Mouse (Mus musculus) inflammation-experienced regulatory T-cells, adult 6 months (primary cell): ENCODE measurements at regions not wholly inside any gene's neighbourhood (a gene's known extent, or its start where the extent isn't known, plus 50 kb on each side); places are given as distances from the start of the nearest gene placed in this dataset.

ENCODE experiments used
- ATAC-seq: one replicate; pipeline ENCODE4 v1.8.0; 2017

- no peak for ATAC-seq
Measured at GRCm38 (mm10) chr9:94239479-94240241, 298.2 kb downstream of the 1190002N15Rik start.

GRCm38 (mm10) chr9:94238565-94238964 lies 299.3 kb downstream of the 1190002N15Rik start:
- ATAC-seq: no peak

- no peak for ATAC-seq
Measured at GRCm38 (mm10) chr9:94229537-94229936, 308.3 kb downstream of the 1190002N15Rik start.

GRCm38 (mm10) chr9:94219116-94219515 lies 318.8 kb downstream of the 1190002N15Rik start:
- ATAC-seq: no peak

- ATAC-seq: no peak
Measured at GRCm38 (mm10) chr9:94216414-94217279, 321.2 kb downstream of the 1190002N15Rik start.

- ATAC-seq: no peak
Measured at GRCm38 (mm10) chr9:94210467-94211249, 327.2 kb downstream of the 1190002N15Rik start.

GRCm38 (mm10) chr9:94208987-94209386 lies 328.9 kb downstream of the 1190002N15Rik start:
- ATAC-seq: no peak

GRCm38 (mm10) chr9:94200892-94201291 lies 337.0 kb downstream of the 1190002N15Rik start:
- ATAC-seq: no peak

GRCm38 (mm10) chr9:94199864-94200263 lies 338.0 kb downstream of the 1190002N15Rik start:
- ATAC-seq: no peak

GRCm38 (mm10) chr9:94191083-94191482 lies 346.8 kb downstream of the 1190002N15Rik start:
- ATAC-seq: no peak

- ATAC-seq: no peak
Measured at GRCm38 (mm10) chr9:94189872-94190800, 347.7 kb downstream of the 1190002N15Rik start.

GRCm38 (mm10) chr9:94188124-94188523 lies 349.8 kb downstream of the 1190002N15Rik start:
- ATAC-seq: no peak

- no peak for ATAC-seq
Measured at GRCm38 (mm10) chr9:94169905-94170612, 367.8 kb downstream of the 1190002N15Rik start.

GRCm38 (mm10) chr9:94163671-94164070 lies 374.2 kb downstream of the 1190002N15Rik start:
- ATAC-seq: no peak

GRCm38 (mm10) chr9:94155581-94155980 lies 382.3 kb downstream of the 1190002N15Rik start:
- ATAC-seq: no peak

GRCm38 (mm10) chr9:94148474-94148873 lies 389.4 kb downstream of the 1190002N15Rik start:
- no peak for ATAC-seq

- ATAC-seq: no peak
Measured at GRCm38 (mm10) chr9:94146787-94147186, 391.1 kb downstream of the 1190002N15Rik start.

GRCm38 (mm10) chr9:94136444-94136843 lies 401.4 kb downstream of the 1190002N15Rik start:
- ATAC-seq: no peak

- ATAC-seq: no peak
Measured at GRCm38 (mm10) chr9:94133682-94134081, 404.2 kb downstream of the 1190002N15Rik start.

- no peak for ATAC-seq
Measured at GRCm38 (mm10) chr9:94131367-94131766, 406.5 kb downstream of the 1190002N15Rik start.

- ATAC-seq: no peak
Measured at GRCm38 (mm10) chr9:94116961-94117360, 420.9 kb downstream of the 1190002N15Rik start.
